Mouse (Mus musculus): ENCODE measurements around the gene Mtg1. TPM values are rescaled to one million over a fixed set of nuclear protein-coding genes. Genes with fewer than 3 reads are reported as not detected.

The Mtg1 gene
- total RNA-seq (2021), result 10 to 100 TPM; 27.8 to 30.9 TPM
- long read RNA-seq, experiment 1, transcript Mtg1-201 (11 exons, 1,595 nt), result major isoform, 46 of 59 reads
- long read RNA-seq, experiment 1, partial matches to known transcripts, result 1 of 59 reads
- long read RNA-seq, experiment 1, other reads (novel, unspliced or antisense), result 12 of 59 reads
- long read RNA-seq, experiment 2, transcript Mtg1-201 (11 exons, 1,595 nt), result major isoform, 37 of 44 reads
- long read RNA-seq, experiment 2, partial matches to known transcripts, result 0 of 44 reads
- long read RNA-seq, experiment 2, other reads (novel, unspliced or antisense), result 7 of 44 reads

DNA sequence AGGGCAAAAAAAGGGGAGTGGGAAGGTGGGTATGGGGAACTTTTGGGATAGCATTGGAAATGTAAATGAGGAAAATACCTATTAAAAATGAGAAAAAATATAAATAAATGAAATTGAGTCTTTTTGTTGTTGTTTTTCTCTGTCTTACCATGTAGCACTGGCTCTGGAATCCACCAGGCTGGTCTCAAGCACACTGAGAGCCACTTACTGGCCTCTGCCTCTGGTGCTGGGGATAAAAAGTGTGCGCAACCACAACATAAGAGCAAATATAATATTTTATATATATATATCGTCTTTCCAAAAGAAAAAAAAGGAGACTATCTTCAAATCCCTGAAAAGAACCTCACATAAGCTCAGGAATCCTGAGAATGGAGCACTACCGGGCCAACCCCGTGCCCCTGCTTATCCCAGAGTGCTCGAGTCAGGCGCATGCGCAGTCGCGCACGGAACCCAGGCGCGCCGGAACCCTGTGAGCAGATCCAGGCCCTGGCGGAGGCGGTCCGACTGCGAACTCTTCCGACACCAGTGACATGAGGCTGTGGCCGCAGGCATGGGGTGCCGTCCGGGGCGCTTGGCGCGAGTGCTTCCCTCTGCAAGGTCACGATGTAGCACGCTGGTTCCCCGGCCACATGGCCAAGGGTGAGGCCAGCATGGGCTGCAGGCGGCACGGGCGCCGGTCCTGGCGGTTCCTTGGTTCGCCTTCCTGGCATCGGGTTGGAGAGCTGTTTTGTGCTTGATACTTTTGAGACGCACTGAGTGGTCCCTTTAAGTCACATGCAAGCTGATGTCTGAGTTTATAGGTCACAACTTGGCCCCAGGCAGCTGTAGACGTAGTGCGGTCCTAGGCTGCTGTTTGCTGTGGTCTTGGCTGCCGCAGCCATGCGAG lies at the start of gene Mtg1:
Gene Mtg1 (plus strand): TSS at position 430 of the 886 bp plus-strand sequence.
- peak; percentile 95 for DNase-seq (ENCODE audit: low spot score)

DNA sequence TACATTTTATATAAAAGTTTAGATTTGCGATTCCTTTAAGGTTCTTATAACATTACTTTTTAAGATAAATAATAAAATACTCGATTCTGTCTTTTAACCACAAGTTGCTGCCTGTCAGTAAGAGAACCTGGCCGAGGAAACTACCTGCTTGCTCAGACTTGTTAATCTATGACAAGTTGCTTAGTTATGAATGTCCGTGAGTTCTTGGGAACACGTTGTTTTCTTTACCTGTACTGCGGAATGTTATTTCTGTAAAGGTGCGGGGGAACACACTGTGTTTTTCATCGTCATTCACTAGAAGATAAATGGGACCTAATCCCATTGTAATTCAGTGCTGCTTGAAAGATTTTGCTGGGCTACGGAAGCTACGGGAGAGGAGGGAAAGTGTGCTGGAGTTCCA lies 46.8 kb upstream of the Mtg1 start:
- DNase-seq (ENCODE audit: low spot score), result no peak

DNA sequence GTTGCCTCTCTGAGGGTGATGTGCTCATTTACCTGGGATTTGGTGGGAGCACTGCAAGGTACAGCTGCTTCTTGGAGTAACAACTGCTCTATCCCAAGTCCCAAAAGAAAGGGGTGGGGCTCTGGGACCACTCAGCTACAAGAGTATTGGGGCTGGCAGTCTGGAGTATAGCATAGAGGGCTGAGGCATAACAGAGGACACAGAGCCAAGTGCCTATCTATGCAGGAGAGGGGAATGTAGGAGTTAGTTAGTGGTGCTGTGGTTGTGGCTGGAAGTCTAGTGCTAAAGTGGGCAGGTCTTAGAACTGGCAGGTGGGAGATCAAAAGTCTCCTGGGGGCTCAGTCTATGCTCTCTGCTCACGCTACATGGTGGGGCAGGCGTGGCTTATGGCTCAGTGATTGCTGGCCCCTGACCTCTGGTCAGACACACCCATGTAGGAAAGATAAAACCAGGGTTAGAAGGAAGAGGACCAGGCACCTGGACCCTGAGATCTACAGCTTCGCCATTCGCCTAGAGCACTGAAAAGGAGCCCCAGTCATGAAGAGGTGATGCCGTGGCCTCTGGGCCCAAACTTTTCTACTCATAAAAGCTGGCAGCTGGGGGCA lies 44.3 kb upstream of the Mtg1 start, which contains the start of gene Prap1:
Gene Prap1 (plus strand): TSS at position 472 of the 605 bp plus-strand sequence.
- no peak for DNase-seq (ENCODE audit: low spot score)

DNA sequence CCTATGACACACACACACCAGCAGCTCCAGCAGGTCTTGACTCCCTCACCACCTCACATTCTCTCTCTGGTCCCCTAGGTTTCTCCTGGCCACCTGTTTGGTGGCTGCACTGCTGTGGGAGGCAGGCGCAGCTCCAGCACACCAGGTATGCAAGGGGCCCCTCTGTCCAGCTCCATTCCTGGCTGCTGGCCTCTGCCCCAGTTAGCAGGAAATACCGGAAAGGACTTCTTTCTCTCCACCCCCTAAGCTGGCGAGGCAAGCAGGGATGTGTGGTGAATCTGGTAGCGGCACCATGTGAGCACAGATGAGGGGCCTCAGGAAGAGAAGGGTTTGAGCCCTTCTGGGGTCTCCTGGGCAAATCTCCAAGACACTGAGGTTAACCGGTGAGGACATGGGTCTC lies 42.4 kb upstream of the Mtg1 start:
- no peak for DNase-seq (ENCODE audit: low spot score)

DNA sequence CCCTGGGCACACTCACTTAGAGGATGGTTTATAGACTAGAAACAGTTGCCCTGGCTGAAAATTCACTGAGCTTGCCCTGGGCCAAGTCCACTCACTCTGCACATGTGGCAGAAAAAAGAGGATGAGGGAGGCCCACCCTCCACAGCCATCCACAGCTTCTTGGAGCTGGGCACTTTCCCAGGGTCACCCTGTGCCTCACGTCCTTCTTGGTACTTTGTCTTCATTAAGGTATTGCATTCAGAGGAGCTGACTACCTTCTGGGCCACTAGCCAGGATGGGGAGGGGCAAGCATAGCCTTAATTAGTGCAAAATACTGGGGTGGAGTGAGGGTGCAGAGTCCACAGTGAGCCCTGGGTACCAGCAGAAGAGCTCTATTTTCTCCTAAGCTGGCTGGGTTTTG lies 41.8 kb upstream of the Mtg1 start:
- no peak for DNase-seq (ENCODE audit: low spot score)

DNA sequence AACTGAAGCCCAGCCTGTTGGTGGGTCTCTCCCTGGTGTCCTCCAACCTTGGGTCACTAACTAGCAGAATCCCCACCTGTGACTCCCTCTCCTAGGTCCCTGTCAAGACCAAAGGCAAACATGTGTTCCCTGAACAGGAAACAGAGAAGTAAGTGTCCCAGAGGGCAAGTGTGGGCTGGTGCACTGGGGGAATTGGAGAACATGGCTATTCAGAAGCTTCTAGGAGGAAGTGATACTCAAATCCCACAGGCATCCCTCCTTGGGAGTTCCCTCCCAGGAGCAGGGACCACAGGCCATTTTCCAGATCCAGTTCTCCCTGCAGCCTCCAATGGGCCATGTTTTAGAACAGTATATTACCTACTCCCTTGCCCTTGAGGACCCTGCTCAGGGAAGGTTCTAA lies 41.3 kb upstream of the Mtg1 start:
- DNase-seq (ENCODE audit: low spot score), result no peak

DNA sequence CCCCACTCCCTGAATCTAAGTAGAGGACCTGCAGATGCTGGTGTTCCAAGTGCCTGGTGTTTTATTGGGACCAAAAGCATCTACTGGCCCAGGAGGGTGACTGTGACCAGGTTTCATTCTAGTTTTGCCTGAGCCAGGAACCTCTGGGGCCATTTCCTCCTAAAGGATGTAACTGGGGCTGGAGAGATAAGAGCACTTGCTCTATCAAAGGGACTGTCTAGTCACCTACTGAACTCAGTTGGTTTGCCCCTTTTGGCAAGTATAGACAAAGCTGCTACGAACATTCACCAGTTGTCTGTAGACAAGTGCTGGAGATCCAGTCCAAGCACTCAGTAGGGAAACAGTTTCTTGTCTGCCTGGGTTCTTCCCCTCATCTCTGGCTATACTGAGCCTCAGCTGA lies 38.9 kb upstream of the Mtg1 start:
- no peak for DNase-seq (ENCODE audit: low spot score)

DNA sequence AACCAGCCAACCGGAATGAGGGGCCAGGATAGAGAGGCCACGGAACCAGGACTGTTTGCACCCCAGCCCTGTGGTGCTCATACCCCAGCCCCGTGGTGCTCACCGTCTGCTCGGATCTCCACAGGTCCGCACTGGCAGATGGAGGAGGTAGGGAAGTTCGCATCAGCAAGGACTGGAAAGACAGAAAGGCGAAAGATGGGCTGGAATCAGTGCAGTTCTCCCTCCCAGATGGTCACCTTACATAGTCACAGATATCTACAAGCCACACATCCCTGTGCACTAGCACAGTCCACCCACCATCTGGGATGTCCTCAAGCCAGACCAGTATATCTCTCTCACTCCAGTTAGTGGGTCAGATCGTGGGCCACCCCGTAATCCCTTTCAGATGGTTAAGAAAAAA lies 35.9 kb upstream of the Mtg1 start:
- DNase-seq (ENCODE audit: low spot score), result no peak

DNA sequence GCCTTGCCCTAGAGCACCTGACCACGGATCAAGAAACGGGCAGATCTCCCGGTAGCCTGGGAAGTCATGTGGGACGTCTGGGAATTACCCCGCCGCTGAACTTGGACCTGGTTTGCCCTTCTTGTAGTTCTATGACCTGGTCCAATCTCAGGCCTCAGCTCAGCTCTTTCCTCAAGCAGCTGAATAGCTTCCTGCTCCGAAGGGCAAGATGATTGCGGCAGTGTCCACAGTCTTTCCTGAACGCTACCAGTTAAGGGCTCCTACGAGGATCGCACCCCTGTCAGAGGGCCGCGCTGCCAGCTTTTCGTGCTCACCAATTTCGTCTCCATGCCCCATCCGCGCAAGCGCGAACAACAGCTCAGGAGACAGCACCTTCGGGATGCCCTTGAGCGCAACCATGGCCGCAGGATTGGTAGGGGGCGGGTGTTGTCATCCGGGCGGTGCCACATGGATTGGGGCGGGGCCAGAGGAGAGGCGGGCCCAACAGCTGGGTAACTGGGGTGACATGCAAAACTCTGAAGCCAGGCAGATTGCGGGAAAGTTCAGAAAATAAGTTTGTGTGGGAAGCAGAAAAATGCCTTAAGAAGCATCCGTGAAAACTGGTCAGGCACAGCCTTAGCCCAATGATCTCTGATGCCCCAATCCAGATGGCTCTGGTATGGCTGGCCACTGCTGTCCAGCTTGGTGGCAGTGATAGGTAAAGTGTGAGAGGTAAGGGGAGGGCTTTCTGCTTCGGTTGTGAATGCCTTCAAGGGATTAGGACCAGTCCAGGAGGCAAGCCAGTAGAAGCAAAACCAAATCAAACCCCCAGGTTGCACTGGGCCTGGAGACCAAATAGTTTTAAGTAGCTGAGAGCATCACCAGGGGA lies 35.1 kb upstream of the Mtg1 start, which contains the start of gene Fuom:
Gene Fuom (minus strand): TSS at position 449 of the 868 bp plus-strand sequence.
- DNase-seq (ENCODE audit: low spot score), result peak; percentile 88

DNA sequence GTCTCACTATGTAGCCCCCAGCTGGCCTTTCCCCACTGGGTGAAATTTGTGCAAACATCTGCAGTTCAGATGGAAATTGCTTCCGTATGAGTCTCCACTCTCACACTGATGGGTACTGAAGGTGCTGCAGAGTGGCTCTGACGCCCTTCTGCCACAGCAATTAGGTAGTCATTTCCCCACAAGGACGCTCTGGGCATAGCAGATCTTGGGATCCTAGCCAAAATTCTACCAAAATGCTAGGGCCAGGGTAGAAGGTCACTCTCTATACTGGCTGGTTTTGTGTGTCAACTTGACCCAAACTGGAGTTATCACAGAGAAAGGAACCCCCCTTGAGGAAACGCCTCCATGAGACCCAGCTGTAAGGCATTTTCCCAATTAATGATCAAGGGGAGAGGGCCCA lies 33.4 kb upstream of the Mtg1 start:
- no peak for DNase-seq (ENCODE audit: low spot score)

DNA sequence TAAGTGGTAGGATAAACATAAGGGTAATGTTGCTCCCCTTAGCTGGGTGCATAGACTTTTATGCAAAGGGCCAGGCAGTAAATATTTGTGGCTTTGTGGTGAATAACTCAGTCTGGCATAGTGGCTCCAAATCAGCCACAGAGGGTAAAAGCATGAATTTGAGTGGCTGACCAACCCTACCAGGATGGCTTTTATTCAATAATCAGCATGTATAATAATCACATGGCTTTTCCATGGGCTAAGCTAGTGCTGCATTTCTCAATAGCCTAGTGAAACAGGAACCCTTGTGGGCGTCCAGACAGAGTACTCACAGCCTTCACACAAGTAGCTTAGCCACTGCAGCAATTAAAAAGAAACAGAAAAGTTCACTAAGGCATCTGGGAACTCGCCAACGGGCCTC lies 25.4 kb upstream of the Mtg1 start:
- no peak for DNase-seq (ENCODE audit: low spot score)

DNA sequence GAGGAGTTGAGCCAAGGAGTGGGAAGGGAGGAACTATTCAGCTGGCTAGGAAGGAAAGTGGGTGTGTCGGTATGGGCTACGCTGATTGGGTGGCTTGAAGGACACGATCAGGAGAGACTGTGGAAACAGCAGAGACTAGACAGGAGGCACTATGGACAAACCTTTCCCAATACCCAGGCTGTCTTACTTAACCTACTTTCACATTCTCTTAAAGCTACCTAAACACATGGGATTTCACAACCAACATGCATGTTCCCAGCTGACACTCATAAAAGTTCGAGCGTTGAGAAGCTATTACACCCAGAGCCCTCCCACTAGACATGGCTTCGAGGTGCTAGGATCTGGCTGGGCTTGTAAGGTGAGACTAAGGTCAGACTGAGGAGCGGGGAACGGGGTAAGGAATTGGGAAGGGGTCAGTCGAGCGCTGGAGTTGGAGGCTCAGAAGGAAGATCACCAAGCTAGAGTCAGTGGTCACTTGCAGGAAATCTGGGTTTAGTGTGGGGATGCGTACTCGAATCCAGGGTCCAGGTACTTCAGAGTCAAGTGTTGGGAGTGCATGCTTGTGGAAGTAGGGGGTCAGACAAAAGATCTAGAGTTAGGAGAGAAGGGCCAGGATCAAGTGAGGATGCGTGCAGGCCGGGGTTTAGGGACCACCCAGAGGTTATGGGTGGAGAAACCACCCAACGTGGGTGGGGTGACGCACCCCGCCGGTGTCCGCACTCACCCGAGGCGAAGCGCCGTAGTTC lies 21.6 kb upstream of the Mtg1 start, which contains the start of gene Paox:
Gene Paox (plus strand): TSS at position 217 of the 746 bp plus-strand sequence.
- peak; percentile 67 for DNase-seq (ENCODE audit: low spot score)

DNA sequence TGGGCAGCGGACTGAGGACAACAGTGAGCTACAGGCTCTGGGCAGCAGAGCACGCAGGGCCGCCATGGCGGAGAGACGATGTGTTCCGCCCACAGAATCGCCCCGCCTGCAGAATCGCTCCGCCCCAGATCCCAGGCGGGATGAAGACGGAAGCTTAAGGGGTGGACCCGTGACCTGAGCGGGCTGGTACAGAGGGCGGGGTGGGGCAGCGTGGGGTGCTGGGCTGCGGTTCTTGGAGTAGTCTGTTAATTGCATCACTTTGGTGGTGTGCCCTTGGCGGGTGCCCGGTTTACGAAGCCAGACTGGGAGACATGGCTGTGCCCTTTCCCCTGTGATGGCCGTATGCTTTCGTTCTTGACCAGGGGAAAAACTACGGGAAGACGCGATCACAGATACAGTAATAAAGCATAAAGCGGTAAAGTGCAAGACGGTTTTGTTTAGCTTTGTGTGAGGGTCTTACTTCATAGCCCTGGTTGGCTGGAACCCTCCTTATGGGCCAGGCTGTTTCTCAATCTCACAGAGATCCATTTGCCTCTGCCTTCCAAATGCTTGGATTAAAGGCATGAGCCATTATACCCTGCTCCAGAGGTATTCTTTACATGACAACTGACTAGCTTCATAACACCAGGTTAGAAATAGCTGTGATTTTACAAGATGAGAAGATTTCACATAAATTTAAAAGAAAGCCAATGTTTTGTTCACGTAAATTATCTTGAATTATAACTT lies 20.9 kb upstream of the Mtg1 start, which contains the start of gene Echs1:
Gene Echs1 (minus strand): TSS at position 148 of the 726 bp plus-strand sequence.
- peak; percentile 93 for DNase-seq (ENCODE audit: low spot score)

DNA sequence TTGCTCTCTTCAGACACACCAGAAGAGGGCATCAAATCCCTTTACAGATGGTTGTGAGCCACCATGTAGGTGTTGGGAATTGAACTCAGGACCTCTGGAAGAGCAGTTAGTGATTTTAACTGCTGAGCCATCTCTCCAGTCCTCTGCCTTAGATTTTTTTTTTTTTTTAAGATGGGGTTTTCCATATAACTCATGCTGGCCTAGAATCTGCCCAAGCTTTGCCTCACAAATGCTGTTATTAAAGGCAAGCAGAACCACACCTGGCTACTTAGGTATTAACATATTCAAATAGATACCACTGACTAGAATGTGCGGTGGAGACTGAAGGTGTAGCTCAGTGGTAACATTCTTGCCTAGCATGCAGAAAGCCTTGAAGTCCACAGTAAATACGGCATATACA lies 16.9 kb upstream of the Mtg1 start:
- DNase-seq (ENCODE audit: low spot score), result no peak

DNA sequence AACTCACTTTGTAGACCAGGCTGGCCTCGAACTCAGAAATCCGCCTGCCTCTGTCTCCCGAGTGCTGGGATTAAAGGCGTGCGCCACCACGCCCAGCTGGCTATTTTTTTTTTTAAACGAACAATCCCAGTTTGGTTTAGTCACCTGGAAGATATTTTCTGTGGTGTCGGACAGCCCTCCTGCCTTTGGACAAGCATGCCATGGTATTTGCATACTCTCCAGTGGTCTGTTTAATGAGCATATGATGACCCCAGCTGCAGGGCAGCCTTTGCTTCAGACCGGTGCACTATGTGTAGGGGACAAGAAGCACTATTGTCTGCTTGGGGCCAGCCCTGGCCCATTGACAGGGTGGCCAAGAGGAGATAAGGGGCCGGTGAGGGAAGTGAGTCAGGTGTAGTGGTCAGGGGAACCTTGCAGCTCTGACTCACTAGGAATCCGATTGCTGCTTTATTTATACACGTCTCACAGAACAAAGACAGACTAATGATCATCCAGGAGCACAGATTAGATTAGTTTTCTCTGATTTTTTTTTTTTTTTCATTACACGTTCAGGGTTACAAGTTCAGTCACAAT lies 15.9 kb upstream of the Mtg1 start:
- no peak for DNase-seq (ENCODE audit: low spot score)

DNA sequence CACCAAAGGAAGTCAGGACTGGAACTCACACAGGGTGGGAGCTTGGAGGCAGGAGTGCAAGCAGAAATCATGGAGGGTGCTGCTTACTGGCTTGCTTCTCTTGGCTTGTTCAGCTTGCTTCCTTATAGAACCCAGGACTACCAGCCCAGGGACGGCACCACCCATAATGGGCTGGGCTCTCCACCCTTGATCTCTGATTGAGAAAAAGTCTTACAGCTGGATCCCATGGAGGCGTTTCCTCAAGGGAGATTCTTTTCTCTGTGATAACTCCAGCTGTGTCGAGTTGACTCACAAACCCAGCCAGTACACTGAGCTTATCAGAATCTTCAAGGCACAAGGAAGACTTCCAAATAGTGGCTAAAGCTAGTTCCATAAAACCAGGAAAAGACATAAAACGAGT lies 14.6 kb upstream of the Mtg1 start:
- no peak for DNase-seq (ENCODE audit: low spot score)

DNA sequence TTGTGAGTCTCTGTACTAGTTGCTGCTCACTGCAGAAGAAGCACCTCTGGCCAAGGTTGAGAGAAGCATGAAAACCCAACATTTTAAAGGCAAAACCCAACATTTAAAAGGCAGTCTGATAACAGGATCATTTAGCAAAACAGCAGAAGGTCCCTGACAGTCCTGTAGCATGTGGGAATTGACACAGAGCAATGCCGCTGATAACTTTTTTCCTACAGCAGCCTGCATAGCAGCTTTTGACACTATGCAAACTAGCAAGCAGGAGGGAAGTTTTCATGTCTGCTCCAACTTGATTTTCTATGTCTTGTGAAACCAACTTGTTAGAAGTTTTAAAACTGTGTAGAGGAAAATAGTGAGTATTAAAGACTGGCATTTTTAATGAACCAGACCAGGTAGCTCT lies 13.0 kb upstream of the Mtg1 start:
- DNase-seq (ENCODE audit: low spot score), result no peak

DNA sequence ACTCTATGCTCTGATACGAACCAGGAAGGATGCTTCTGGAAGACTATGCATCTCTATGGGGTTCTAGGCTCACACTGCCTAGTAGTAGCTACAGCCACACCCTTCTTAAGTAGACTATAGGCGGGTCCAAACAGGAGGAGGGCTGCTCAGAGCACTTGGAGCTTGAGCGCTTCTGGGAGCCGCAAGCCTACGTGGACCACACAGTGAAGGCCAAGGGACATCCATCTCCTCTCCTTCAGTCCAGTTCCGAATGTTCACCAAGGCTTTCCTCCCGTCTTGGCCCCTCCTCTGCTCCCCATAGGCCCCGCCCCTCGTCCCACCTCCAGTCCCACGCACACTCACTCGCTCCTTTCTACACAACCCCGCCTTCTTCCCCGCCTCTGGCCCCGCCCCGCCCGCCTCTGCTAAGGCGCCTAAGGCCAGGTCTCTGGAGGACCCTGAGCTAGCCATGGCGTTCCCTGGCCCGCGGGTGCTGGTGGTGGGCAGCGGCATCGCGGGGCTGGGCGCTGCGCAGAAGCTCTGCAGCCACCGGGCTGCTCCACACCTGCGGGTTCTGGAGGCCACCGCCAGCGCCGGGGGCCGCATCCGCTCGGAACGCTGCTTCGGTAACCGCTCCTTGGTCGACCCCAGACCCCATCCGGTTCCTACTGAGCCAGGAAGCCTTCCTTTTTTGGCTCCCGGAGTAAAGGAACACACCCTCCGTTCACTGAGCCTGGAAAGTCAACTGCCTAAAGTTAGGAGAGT lies 11.9 kb upstream of the Mtg1 start:
- DNase-seq (ENCODE audit: low spot score), result peak; percentile 96

DNA sequence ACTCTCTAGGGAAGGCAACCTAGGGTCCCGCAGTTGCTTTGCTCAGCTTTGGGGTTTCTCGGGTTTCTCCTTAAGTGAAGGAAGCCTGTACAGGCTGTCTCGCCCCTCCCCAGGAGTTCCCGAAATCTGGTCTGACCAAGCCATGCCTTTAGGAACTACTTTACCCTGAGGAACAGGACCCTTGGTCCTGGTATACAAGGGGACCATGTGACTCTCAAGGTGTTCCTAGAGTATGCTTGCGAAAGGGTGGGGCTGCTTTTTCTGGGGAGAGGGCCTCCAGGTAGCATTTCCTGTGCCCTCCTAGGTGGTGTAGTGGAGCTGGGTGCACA lies 11.4 kb upstream of the Mtg1 start:
- no peak for DNase-seq (ENCODE audit: low spot score)

Data from gastrocnemius, adult 18-20 months (tissue).